Mouse (Mus musculus): ENCODE data around the gene Gm11444.

DNA sequence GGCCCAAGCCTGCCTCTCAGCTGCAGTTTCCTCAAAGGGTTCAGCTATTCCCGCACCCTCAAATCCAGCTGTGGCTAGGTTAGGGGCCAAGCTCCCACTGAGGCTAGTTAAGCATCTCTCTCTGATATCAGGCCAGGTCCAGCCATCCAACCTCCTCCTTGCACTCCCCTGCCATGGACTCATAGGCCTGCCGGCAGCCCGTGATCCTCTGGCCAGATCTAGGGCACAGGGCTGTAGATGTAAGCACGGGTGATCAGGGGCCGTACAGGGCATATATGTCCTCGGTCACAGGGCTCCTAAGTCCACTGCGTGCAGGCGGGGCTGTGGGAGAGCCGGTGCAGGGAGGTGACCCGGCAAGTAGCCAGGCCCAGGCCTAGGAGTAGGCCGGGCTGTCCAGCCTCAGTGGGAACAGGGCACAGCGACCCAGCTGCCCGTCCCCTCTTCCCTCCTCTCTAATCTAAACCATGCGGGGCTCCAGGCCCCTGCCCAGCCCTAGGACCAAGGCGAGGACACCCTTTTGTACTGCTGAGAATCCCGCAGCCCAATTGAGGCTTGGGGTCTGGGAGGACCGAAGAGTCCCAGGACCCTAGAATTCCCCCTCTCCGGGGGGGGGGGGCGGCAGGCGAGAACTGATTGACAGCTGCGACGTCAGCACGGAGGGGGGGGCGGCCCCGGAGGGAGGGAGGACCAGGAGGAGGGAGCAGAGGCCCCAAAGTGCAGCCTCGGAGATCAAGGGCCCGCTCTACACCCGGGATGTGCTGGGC is 35.7 kb upstream of the Gm11444 start, which contains the start of gene Tbx4:
- TF ChIP-seq CTCF (IDR thresholded peaks at IDR 0.05; ENCODE audit: insufficient read depth, low read depth, low read length) (no peak), POLR2A (IDR thresholded peaks at IDR 0.05; ENCODE audit: insufficient read depth, low read depth, low read length) (no peak)

Data from olfactory bulb, adult 2 months (tissue).